Mouse (Mus musculus): ENCODE data around the gene Pphln1. TPM values are rescaled to one million over a fixed set of nuclear protein-coding genes. Genes with fewer than 3 reads are reported as not detected.
A peak's percentile ranks its signal among the peaks of the same experiment; 100 is the strongest.

The Pphln1 gene
- total RNA-seq, 2 experiments from 2014 or later, result 30.8 to 32.9 TPM

DNA sequence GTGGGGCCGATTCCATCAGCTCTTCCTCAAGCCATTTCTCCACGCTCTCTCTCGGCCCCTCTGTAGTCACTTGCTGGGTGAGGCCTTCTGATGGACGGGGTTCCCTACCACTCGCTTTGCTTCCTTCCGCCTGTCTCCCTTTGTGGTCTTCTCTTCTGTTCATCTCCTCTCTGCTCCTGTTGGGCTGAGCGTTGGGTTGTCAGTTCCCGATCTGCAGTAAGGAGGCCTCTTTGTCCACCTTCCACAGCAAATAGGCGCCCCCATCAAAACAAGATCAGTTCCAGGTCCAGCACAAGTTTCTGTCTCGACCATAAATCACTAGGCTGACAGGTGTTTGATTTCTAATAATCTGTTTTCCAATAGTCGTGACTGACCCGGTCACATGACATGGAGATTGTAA, 37.8 kb downstream of the Pphln1 start:
- no peak for DNase-seq

- DNase-seq, result peak; percentile 79
These were observed 40.5 kb downstream of the Pphln1 start for GRCm38 (mm10) chr15:93438663-93439062.

DNA sequence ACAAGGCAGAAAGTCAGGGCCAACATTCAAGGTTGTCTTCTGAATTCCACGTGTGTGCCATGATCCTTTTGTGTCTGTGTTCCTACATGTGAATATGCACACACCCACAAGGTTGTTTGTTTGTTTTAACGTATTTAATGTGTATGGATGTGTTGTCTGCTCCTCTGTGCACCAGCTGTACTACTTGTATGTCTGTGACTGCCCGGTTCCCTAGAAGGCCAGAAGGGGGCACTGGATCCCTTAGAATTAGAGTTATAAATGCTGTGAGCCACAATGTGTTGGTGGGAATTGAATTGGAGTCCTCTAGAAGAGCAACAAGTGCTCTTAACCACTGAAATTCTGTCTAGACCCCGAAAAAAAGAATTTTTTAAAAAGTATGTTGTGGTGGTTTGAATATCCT, 44.1 kb downstream of the Pphln1 start:
- DNase-seq, result no peak

DNA sequence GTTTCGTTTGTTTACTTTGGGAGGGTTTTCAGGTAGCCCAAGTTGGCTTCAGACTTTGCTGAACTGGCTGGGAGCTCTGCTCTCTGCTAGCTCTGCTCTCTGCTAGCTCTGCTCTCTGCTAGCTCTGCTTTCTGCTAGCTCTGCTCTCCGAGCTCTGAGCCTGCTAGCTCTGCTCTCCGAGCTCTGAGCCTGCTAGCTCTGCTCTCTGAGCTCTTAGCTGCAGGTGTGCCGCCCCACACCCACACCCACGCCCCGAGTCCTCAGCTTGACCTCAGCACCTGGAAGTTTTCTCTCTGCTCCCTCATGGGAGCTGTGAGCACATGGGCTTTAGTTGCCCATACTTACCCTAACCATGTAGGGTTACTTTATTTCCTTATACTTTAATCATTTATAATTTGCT, 45.5 kb downstream of the Pphln1 start:
- DNase-seq, result no peak

DNA sequence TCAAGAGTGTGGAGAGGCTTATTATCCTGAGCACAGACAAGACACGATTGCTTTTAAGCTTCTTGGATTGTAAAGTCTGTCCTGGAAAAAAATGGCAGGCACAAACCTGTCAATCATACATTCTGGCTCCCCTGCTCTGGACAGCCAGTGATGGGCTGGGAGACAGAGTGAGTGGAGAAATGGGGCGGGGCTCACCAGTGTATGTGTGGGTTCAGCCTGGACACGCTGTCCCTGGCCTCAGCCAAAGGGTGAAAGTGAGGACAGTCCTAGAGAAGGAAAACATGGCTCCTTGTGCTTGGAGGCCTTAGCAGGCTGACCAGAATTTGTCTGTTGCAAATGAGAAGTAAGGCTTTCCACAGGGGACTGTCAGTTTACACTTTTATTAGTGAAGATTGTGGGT, 50.7 kb downstream of the Pphln1 start:
- DNase-seq, result no peak

- DNase-seq, result no peak
These were observed 55.1 kb downstream of the Pphln1 start for GRCm38 (mm10) chr15:93453296-93453695.

DNA sequence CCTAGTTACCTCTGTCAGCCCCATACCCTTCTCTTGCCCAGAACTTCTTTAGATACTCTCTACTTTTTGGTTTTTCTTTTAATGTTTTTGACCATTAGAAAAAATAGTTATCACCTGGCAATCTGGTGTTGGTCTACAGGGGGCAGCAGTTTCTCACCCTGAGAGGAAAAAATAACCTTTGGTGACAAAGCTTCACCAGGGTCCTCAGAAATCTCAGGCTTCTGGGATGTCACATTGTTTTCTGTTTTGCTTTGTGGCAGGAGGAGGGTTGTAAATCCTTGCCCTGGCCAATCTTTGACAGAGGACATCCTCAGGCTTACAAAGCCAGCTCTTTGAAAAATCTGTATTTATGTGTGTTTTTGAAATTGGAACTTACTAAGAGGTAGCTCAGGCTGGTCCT, 57.9 kb downstream of the Pphln1 start:
- no peak for DNase-seq

DNA sequence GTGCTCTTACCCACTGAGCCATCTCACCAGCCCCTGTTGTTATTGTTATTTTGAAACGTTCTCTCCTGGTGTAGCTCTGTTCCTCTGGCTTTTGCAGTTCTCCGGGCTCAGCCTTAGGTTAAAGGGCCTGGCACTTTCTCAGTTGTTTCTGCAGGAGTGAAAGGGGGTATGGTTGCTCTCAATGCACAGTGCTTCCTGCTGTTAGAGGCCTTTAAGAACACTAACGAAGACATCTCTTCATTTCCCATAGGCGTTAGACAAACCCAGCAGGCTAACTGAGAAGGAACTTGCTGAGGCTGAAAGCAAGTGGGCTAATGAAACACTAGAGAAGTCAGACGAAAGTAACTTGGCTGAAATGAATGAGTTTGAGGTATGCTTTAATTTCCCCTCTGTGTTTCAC, 61.3 kb downstream of the Pphln1 start:
- no peak for DNase-seq

DNA sequence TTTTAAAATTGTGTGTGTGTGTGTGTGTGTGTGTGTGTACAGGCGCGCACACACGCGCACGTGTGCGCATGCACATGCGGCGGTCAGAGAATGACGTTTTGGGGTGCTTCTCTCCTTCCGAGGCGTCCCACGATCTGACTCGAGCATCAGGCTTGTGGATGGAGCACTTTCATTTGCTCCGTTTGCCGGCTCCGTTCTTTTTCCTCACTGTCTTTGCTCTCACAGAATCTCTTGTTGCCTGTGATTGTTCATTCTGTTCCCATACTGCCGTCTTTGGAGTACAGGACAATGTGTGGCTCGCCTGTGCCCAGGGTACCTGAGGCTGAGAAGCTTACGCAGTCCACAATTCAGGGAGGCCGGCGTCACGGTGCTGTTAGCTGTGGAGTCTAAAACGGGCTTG, 62.9 kb downstream of the Pphln1 start:
- DNase-seq, result no peak

DNA sequence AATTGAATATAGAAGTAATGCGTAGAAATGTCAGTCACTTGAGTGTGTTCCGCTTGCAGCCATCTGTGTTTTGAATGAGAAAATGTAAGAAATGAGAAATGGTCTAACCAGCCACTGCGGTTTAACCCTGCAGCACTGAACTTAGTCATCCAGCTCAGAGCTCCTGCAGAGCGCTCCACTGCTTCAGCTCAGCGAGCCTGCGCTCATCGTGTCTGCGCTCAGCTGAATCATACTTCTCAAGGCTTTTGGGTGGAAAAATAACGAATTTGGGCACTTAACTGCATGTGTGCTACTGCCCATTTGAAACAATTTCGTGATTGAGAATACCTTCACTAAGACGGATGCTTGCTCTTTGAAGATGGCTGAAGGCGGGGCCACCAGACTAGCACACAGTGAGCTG, 73.5 kb downstream of the Pphln1 start:
- peak; percentile 58 for DNase-seq

DNA sequence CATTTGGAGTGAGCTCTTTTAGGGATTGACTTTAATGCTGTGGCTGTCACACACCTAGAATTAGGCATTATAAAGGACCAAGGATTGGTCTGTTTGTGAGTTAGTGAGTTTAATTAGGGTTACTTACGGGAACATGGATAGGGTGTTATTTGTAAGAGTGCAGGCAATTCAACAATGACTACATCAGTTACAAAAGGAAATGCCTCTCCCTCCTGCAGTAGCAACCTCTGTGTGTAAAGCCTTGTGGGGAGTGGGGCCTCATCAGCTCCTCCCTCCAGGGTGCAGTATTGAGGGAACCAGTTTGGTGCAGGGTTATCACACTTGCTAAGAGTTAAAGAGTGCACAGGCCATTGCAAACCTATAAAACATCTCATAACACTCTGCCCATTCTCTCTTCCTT, 73.9 kb downstream of the Pphln1 start:
- DNase-seq, result no peak

DNA sequence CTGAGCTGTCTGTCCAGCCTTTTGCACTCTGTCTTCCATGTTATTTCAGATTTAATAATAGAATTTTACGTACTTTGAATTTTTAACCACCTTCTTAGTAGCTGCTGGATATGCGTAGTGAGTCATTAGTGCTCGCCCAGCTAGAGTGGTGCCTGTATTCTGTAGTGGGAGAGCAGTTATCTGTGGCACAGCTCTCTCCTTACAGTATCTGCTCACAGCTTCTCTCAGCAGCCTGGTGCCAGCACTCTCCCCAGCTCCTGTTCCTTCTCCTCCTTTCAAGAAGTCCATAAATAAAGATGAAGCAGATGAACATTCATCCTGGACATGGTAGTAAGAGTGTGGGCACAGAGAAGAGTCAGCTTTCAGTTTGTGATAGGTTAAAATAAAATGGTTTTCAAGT, 76.1 kb downstream of the Pphln1 start:
- no peak for DNase-seq

- no peak for DNase-seq
These were observed 77.5 kb downstream of the Pphln1 start for GRCm38 (mm10) chr15:93475688-93476087.

DNA sequence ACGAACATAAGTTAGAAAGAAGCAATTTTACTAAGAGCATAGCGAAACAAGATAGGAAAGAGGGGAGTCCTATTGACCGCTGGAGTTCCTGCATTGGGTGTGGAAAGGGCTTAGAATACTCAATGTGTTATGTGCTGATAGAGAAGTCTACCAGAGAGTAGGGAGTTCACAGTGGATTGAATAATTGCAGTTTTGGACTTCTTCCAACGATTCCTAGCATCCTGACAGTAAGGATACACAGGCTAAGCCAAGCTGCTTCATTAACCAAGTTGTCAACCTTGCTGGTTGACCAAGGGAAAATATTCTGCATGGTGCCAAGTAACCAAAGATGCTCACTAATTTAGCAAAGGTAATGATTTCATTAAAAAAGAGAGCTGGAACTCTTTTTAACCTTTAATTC, 79.6 kb downstream of the Pphln1 start:
- DNase-seq, result no peak

DNA sequence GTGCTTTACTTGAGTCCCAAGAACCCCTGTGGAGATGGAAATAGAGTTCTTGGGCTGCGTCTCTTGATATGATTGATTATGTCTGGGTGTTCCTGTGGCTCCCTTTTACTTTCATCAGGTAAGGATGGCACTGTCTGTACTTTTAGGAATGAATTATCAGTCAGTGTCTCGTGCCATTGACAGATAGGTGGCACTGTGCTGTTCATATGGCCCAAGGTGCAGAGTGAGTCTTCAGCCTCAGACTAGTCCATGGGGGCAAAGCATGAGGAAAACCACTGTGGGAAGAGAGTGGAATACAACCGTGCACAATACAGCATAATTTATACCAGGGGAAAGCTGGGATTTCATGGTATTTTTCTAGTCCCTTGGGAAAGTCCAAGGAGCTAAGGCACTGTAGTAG, 80.5 kb downstream of the Pphln1 start:
- no peak for DNase-seq

- DNase-seq, result no peak
These were observed 81.3 kb downstream of the Pphln1 start for GRCm38 (mm10) chr15:93479445-93479844.

- DNase-seq, result no peak
These were observed 83.0 kb downstream of the Pphln1 start for GRCm38 (mm10) chr15:93481112-93481511.

- no peak for DNase-seq
These were observed 86.1 kb downstream of the Pphln1 start for GRCm38 (mm10) chr15:93484261-93484710.

- no peak for DNase-seq
These were observed 87.1 kb downstream of the Pphln1 start for GRCm38 (mm10) chr15:93485252-93485651.

- DNase-seq, result no peak
These were observed 87.9 kb downstream of the Pphln1 start for GRCm38 (mm10) chr15:93486066-93486465.

GRCm38 (mm10) chr15:93489597-93489996, 91.4 kb downstream of the Pphln1 start:
- no peak for DNase-seq

DNA sequence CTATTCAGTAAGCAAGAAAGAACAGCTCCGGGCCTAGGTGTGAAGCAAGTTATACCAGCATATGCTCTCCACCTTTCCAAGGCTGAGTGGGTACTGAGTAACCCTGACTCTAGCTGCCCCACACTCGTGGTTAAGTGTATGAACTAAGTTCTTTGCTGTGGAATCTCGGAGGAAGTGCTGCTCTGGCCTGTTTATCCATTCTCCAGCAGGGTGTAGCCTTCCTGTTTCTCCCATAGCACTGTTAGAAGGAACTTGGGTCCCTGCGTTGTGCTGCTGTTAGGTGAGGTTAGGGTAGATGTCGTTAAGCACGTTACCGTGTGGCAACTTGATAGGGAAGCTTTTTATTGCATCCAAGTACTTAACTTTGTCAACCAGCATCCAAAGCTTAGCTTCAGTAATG, 96.5 kb downstream of the Pphln1 start:
- DNase-seq, result no peak

DNA sequence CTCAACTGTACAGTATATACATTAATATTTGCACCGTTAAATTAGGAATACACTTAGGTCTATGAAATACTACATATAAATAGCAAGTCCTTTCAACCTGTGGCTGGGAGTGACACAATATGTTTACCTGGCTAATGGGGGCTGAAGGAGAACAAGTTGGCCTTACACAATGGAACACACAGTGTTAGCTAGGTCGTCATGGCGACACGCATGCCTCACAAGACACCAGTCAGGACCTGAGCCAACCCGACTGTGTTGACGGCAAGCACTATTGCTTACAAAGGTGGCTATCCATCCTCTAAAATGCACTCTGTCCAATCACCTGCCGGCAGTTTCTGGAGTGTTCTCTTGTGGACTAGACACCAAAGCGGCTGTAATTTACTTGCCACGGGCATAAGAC, 101.7 kb downstream of the Pphln1 start:
- no peak for DNase-seq

DNA sequence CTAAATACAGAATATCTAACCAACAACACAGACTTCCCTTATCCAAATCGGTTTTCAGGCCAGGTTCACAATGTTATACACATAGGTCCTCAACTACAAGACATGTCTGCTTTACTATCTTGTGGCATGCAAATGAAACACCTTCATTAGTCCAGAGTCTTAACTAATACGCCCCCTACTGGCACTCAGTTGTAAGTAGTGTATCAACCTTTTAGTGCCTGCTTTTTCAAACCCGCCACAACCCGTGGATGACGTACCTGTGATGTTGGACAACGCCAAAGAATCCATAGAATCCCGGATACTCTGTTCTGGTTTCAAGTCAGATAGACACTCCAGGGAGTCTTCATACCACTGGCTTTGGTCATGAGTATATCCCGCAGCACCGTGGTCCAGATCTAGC, 104.6 kb downstream of the Pphln1 start:
- DNase-seq, result no peak

DNA sequence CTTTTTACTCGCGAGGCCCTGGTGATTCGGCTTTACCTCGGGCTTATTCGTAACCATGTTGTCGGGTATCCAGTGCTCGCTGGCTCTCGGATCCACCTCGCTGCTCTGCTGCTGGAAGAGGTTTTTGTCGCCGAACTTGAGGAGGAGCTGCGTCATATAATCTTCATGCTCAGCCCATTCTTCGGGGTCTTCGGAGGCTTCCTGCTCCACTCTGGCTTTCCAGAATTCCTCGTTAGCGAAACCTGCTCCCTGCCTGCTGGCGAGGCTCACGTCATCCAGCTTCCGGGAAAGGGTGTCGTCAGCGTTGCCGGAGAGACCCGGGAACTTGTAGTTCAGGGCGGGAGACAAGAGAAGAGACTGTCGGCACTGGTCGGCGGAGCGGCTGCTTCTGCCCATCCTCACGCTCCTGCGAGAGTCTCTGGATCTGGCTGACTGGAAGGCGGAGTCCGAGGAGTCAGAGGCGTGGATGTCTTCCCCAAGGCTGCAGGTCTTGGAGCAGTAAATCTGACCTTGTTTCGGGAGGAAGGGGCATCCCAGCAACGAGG, 105.1 kb downstream of the Pphln1 start:
- no peak for DNase-seq

All from adrenal gland, postnatal 10 days (tissue).